Mouse (Mus musculus): ENCODE data around the gene Cmbl.

Gene Cmbl

GRCm38 (mm10) chr15:31540513-31540802, 24.7 kb upstream of the Cmbl start:
- no peak for DNase-seq (ENCODE audit: low read depth, low spot score)

GRCm38 (mm10) chr15:31542013-31542958, 22.9 kb upstream of the Cmbl start:
- no peak for DNase-seq (ENCODE audit: low read depth, low spot score)

DNA sequence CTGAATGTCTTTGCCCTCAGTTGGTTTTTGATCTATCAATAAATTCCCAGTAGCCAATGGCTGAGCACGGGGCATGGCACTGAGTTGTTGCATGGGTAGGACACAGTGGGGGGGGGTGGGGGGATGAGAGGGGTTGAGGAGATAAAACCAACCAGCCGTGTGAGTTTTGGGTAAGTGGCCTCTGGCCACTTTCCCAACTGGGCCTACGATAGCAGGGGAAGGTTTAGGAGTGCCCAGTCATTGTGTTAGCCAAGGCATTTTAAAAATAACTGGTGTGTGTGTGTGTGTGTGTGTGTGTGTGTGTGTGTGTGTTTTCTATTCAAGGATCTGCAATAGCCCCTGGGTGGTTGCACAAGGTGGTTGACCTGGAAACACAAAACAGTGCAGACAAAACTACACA, 21.9 kb upstream of the Cmbl start:
- no peak for DNase-seq (ENCODE audit: low read depth, low spot score)

DNA sequence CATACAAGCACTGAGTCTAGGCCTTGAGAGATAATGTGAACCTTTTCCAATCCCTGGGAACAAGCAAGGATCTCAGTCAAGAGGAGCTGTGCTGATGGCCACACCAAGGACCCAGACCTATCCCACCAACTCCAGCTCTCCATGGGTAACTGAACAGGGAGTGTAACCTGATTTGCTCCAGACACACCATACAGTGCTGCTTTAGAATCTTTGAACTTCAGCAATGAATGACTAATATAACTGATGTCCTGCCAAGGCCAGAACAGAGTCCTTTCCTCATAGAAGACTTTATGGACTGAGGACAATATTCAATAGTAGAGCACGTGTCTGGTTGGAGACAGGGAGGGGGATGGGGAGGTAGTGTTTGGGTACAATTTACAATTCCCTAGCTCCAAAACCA, 20.1 kb upstream of the Cmbl start:
- DNase-seq (ENCODE audit: low read depth, low spot score) = no peak

GRCm38 (mm10) chr15:31546291-31546690, 18.9 kb upstream of the Cmbl start:
- no peak for DNase-seq (ENCODE audit: low read depth, low spot score)

DNA sequence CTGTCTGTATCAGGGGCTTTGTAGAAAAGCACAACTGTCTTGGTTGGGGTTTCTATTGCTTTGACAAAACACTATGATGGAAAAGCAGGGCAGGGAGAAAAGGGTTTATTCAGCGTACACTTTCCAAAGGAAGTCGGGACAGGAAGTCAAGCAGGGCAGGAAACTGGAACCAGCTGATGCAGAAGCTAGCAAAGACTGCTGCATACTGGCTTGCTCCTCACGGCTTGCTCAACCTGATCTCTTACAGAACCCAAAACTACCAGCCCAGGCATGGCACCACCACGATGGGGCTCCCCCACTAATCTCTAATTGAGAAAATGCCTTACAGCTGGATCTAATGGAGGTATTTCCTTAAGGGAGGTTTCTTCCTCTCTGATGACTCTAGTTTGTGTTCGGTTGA, 17.8 kb upstream of the Cmbl start:
- DNase-seq (ENCODE audit: low read depth, low spot score) = no peak

DNA sequence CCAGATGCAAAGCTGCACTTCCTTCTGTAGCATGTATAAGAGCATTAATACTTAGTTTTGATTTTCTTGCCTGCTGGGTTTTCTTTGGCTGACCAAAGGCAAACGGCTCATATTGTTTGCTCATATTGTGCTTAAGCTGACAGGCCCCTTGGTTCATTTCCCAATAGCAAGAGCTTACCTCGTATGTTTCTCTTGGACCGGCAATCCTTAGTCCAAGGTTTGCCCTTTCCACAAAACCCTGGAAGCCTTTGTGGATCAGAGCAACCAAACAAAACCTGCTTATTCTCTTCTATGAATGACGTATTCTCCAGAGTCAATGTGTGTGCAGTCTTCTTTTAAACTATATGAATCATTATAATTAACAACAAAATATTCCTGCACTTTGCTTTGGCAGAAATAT, 14.8 kb upstream of the Cmbl start:
- no peak for DNase-seq (ENCODE audit: low read depth, low spot score)

- no peak for DNase-seq (ENCODE audit: low read depth, low spot score)
These were observed 10.3 kb upstream of the Cmbl start for GRCm38 (mm10) chr15:31554855-31555254.

GRCm38 (mm10) chr15:31561390-31561789, 3.8 kb upstream of the Cmbl start:
- DNase-seq (ENCODE audit: low read depth, low spot score) = no peak

DNA sequence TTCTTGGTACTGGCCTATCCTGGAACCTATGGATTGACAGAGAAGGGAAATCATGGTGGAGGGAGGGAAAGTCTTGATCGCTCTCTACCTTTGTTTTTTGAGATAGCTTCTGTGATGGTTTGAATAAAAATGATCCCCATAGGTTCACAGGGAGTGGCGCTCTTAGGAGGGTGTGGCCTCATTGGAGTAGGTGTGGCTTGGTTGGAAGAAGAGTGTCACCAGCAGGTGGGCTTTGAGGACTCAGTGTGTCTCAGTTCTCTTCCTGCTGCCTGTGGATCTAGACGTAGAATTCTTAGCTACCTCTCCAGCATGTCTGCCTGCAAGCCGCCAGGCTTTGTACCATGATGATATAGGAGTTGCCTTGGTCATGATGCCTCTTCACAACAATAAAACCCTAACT, 3.2 kb upstream of the Cmbl start:
- DNase-seq (ENCODE audit: low read depth, low spot score) = no peak

DNA sequence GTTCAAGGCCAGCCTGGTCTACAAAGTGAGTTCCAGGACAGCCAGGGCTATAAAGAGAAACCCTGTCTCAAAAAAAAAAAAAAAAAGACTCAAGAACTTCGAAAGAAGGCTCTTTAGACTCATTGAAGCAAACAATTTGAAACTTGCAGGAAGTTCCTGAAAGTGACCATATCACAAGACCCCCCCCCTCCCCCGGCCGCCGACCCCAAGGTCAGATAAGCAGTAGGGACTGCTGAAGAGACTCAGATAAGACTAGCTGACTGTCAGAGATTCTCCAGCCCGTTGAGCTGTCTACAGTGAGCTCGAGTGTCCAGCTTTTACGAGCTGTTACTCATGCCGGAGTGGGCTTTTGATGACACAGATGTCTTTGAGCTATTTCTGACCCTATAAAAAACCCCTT, 2.3 kb upstream of the Cmbl start:
- no peak for DNase-seq (ENCODE audit: low read depth, low spot score)

DNA sequence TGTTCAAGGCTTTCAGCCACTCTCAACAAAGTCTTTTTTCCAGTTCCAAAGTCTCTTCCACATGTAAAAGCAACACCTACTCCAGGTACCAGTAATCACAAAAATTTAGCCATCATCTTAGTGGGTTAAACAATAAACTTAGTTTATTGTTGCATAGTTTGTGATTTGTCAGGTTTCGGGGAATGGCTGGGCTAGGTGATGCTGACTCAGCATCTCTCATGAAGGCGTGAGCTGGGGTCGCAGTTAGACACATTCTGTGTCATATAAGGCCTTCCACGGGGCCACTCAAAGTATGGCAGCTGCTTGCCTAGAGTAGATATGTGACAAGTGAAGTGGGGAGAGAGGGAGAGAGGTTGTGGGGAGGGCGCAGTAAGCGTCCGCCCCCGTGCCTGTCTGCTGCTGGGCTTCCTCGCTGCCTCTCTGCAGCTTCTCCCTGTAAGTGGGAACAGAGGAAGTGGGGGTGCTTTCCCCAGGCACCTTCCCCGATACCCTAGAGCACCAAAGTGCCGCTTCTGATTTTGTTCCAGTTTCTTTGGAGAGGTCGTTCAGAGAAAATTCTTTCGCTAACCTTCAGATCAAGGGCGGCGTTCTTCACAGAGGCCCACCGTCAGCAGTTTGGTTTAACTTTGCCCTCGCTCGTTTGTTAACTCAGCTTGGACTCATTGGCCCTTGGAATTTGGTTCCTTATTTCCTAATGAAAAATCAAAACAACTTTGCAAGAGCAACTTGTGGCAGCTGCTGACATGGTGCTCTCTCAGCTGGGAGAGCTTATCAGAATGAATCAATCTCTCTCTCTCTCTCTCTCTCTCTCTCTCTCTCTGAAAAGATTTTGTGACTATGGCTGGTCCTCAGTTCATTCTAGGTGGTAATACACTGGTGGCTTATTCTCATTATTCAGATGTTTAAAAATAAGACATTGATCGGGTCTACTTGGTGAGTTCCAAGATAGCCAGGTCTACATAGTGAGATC, 1.3 kb upstream of the Cmbl start:
- no peak for DNase-seq (ENCODE audit: low read depth, low spot score)

- no peak for DNase-seq (ENCODE audit: low read depth, low spot score)
These were observed 597 bp downstream of the Cmbl start for GRCm38 (mm10) chr15:31565786-31566185.

DNA sequence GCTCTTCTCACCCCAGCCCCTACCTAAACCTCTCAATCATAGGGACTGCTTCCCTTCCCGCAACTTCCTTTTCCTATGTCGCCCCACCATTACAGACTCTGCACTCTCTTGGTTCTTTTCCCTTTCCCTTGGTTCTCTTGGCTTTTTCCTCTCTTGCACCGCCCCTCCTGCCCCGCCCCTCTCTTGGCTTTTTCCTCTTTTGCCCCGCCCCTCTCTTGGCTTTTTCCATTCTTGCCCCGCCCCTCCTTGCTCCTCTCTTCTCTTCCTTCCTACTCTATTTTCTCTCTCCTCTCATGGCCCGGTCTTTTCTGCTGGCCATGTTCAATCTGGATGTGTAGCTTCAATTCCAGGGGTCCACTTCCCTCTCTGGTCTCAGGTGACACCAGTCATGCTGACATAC, 2.2 kb downstream of the Cmbl start:
- no peak for DNase-seq (ENCODE audit: low read depth, low spot score)

- no peak for DNase-seq (ENCODE audit: low read depth, low spot score)
These were observed 3.4 kb downstream of the Cmbl start for GRCm38 (mm10) chr15:31568581-31568996.

DNA sequence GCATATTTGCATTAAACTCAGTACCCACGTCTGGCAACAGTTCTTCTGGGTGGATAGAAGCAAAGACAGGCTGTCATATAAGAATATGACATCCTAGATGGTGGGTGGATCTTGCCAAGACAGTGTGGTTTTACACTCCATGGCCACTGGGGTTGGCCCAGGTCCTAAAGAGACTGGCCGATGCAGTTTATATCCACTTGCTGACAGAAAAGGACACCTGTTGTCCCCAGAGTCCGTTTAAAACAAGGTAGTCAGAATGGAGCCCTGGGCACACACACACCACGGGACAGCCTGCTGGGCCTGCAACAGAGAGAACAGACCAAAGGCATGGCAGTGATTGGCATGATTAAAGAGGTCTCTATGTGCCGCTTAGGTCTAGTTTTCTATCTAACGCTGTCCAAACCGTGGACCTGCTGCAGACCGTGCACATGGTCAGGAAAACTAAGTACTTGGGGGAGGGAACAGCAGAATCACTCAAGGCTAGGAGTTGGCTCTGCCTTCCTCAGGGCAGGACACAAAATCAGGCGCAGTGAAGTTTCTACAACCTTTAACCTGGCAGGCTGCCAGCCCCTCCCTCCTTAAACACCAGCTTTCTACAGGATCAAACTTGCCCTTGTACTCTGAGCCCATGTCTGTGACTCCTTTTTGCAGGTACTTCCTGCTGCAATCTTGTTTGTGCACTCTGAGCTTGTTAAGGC, 4.3 kb downstream of the Cmbl start:
- no peak for DNase-seq (ENCODE audit: low read depth, low spot score)

DNA sequence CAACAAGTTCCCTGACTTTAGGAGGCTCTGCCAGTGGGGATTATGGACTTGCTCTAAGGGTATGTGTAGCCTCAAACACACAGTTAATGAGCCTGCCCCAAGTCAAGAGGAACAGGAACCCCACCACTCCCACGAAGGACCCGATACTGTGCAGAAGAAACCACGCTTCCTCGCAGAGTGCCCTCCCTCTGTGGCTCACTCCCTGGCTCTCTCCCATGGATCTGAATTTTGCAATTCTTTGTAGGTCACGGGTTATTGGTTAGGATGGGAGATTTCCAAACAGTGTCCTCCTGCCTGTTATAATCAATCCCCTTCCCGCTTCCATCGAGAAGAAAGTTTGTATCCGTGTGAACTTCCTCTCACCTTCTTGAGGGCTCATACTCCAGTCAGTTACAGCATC, 5.8 kb downstream of the Cmbl start:
- DNase-seq (ENCODE audit: low read depth, low spot score) = no peak

- no peak for DNase-seq (ENCODE audit: low read depth, low spot score)
These were observed 6.9 kb downstream of the Cmbl start for GRCm38 (mm10) chr15:31571906-31572722.

GRCm38 (mm10) chr15:31573287-31573686, 8.1 kb downstream of the Cmbl start:
- DNase-seq (ENCODE audit: low read depth, low spot score) = no peak

DNA sequence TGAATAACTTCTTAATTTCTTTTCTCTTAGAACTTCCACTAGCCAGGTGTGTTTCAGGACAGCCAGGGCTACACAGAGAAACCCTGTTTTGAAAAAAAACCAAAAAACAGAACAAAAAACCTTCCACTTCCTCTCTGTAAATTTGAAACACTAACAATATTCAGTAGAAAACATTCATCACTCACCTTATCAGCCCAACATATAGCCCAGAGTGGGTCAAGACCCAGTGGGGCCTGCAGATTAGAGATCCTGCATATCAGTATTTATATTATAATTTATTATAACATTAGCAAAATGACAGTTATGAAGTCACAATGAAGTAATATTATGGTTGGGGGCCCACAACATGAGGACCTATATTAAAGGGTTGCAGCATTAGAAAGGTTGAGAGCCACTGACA, 8.5 kb downstream of the Cmbl start:
- DNase-seq (ENCODE audit: low read depth, low spot score) = no peak

DNA sequence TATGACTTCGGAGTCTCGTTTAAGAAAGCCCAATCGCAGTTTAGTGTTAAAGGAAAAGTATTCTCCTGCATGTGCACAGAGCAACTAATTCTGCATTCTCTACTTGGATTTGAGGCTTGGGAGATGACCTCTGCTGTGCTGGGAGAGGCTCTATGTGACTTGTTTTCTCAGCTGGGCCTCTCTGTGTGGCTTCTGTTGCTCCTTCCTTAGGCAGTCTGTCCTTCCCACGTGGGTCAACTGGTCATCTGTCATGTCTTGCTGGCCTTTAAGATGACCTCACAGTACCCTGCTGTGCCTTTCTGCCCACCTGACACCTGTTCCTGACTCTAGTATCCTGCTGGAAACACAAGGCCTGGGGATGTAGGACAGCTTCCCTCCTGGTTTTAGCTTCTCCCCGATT, 10.9 kb downstream of the Cmbl start:
- DNase-seq (ENCODE audit: low read depth, low spot score) = no peak

Measured in brain, embryonic 18.5 days (tissue).